Mouse (Mus musculus) adrenal gland, postnatal 36 days (tissue): ENCODE results near the gene Twnk. TPM values are rescaled to one million over a fixed set of nuclear protein-coding genes. Genes with fewer than 3 reads are reported as not detected.

Source experiments
- DNase-seq, 2 experiments: peaks; one replicate each; pipeline ENCODE4 v3.0.0; 2021; ENCODE audit warnings: mixed read lengths in 1 of 2
- long read RNA-seq, 2 experiments: library from polyadenylated mRNA; stranded (forward); transcript quantifications; one replicate each; pipeline ENCODE4 v2.0.0; 2021; ENCODE audit warnings: borderline sequencing depth in 2 of 2
- total RNA-seq, 2 experiments: library from RNA; stranded (reverse); gene quantifications; 2 replicates each; pipeline ENCODE4 v1.2.3; 2021

Gene Twnk
- 10 to 100 TPM; 30.8 to 33.0 TPM for total RNA-seq
- long read RNA-seq, experiment 1, transcript Twnk-201 (5 exons, 3,488 nt) = major isoform, 55 of 88 reads
- long read RNA-seq, experiment 1, partial matches to known transcripts = 4 of 88 reads
- long read RNA-seq, experiment 1, other reads (novel, unspliced or antisense) = 28 of 88 reads
- long read RNA-seq, experiment 2, transcript Twnk-201 (5 exons, 3,488 nt) = major isoform, 17 of 27 reads
- long read RNA-seq, experiment 2, partial matches to known transcripts = 1 of 27 reads
- long read RNA-seq, experiment 2, other reads (novel, unspliced or antisense) = 8 of 27 reads

GRCm38 (mm10) chr19:45005444-45005843 is at the start of gene Twnk:
Gene Twnk (plus strand): TSS chr19:45005663.
- peak; percentile 71 to 83 for DNase-seq

DNA sequence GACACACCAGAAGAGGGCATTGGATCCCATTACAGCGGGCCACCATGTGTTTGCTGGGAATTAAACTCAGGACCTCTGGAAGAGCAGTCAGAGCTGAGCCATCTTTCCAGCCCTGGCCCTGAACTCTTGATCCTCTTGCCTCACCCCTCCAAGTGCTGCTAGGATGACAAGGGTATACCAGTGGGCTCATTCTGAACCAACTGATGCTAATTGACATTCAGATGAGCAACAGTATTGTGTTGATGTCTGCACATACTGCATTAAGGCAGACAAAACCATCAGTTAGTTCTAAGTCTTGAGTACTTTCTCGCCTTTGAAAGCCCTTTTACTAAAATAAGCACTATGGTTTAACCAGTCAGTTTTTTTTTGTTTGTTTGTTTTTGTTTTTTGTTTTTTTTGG is 45.8 kb upstream of the Twnk start:
- DNase-seq = no peak

DNA sequence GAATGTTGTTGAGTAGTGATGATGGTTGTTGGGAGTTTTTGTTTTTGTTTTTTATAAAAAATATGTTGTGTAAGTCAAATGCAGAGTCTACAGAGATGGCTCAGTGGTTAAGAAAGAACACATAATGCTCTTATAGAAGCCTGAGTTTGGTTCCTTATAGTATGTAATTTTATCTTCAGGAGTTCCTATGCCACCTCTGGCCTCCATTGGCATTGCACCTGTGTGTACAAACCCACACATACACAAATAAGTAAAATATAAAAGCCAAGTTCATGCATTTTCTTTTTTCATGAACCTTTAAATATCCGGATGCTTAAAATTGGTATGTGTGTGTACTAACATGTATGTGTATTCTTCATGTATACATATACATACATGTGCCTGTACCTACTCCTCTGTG is 39.5 kb upstream of the Twnk start:
- DNase-seq = no peak

DNA sequence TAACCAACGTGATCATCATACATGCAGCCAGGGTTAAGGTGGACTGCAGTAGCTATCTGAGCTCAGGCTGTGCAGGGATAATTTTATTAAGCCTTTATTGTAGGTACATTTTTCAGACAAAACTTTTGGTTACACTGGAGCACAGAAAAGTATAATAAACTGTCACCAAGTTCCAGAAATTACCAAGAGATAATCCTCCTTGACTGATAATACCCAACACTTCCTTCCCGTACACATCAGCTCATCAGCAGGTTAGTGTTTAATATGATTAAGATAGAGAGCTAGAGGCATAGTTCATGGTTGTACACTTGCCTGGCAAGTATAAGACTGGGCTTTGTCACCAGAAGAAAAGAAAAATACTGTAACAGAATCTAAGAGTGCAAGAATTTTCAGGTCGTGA is 37.1 kb upstream of the Twnk start:
- no peak for DNase-seq

- DNase-seq = no peak
These were observed 28.8 kb upstream of the Twnk start for GRCm38 (mm10) chr19:44976636-44977035.

- DNase-seq = no peak
These were observed 28.3 kb upstream of the Twnk start for GRCm38 (mm10) chr19:44977148-44977547.

- no peak for DNase-seq
These were observed 24.7 kb upstream of the Twnk start for GRCm38 (mm10) chr19:44980787-44981186.

- DNase-seq = no peak
These were observed 22.9 kb upstream of the Twnk start for GRCm38 (mm10) chr19:44982477-44983115.

- no peak for DNase-seq
These were observed 22.1 kb upstream of the Twnk start for GRCm38 (mm10) chr19:44983366-44983765.

DNA sequence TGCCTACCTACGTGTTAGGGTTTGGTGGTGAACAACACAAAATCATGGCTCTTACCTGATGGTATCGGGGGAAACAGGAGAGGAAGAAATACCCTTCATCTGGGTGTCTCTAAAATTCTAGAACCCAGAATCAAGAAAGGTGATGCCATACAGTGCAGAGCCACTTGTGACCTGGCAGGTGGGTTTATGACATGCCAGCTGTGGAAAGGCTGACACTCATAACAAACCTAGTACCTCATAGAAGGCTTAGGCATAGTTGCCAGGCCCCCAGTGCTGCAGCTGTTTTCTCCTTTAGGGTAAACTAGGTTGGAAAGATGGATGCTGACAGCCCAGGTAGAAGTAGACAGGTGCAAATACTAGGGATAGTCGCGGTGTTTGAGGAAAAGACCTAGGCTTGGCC is 21.0 kb upstream of the Twnk start:
- DNase-seq = no peak

DNA sequence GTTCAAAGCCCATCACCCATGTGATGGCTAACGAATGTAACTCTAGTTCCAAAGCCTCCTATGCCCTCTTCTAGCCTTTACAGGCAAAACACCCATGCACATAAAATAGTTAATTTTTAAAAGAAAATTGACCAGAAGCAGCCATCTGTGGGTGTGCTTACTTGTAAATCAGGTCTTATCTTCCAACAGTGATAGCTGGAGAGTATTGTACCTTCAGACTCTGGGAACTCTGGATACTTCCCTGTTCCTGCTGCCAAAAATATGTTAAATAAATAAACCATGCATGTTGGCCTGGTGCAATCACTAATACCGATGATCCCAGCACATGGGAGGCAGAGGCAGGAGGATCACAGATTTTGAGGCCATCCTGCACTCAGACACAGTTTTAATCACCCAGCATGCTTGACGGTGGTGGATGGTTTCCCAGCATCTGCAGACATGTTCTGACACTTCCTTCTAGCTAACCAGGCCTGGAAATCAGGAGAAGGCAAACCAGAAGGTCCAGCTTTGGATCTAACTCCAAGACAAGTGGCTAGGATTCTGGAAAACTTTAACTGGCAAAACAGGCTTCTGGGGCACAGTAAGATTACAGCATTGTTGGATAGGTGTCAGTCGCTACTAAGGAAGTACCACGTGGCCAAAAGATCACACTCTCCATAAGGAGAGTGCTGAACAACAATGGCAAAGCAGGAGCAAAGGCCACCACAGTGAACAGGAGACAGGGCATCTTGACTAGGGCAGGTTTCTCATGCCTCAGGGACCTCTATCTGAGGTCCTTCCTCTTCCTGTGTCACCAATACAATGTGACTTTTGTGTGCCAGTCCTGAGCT is 20.1 kb upstream of the Twnk start:
- DNase-seq = no peak

GRCm38 (mm10) chr19:44987004-44987403 is 18.5 kb upstream of the Twnk start:
- DNase-seq = no peak

DNA sequence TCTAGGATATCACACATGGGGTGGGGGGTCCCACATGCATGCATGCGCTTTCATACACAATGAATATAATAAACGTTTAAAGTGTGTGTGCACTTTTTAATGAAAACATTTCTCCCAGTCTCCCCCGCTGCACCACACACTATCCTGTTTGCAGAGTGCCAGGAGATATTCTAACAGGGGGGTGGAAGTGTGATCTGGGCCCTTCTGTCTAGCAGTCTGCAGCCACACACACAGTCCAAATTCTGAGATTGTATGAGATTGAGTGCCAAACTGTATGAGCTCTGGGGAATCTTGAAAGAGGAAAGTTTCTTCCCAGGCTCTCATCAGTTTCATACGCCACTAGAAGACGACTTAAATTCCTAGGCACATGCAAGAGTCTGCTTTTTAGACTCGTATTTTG is 17.6 kb upstream of the Twnk start:
- no peak for DNase-seq

DNA sequence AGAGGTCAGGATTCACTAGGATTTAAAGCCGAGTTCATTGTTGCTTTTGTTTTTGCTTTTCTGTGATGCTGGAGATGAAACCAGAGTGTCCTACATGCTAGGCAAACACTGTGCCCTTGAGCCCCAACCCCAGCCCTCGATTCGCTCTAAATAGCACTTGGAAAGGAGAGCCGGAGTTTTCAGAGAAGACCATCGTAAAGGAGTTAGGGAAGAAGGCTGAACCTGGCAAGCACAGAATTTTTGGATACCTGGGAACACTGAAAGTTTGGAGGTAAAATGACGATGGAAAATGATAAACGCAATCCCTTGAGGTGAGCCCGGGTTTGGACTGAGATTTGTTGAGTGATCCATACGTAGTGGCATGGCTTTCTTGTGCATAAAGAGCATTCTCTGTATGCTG is 17.1 kb upstream of the Twnk start:
- no peak for DNase-seq

DNA sequence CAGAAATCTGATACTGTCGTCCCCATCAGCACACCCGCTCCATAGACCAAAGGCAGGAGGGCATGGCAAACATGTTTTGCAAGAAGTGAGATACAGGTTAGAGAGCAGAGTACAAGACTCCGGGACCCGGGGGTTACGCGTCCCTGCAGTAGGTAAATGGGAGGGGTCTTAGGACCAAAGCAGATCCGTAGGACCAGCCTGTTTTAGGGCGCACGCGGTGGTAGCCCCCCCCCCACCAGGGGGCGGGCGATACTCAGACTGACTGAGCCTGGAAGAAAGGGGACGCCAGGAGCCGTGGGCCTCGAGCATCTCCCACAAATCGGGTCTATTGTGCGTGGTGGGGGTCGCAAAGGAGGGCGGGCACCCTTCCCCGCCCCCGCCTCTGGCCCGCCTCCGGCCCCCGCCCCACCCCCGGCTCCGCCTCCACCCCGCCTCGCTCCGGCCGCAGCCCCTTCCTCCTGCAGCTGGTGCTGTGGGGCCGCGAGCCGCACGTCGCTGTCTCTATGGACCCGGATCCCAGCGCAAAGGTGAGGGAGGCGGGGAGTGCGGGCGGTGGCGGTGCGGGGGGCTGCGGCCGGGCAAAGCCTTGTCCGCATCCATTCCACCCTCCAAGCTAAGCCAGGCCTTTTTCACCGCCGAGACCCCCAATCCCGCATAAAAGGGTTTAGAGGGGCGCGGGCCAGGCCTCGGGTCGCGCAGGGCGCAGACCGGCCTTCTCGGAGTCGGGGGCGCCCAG is 16.5 kb upstream of the Twnk start, which contains the start of gene Sema4g:
Gene Sema4g, plus strand, starts transcription at position 271 of the 736 bp plus-strand sequence.
- DNase-seq = peak; percentile 44 to 67

- no peak for DNase-seq
These were observed 15.6 kb upstream of the Twnk start for GRCm38 (mm10) chr19:44989567-44990495.

GRCm38 (mm10) chr19:44991031-44991430 is 14.4 kb upstream of the Twnk start:
- DNase-seq = no peak

DNA sequence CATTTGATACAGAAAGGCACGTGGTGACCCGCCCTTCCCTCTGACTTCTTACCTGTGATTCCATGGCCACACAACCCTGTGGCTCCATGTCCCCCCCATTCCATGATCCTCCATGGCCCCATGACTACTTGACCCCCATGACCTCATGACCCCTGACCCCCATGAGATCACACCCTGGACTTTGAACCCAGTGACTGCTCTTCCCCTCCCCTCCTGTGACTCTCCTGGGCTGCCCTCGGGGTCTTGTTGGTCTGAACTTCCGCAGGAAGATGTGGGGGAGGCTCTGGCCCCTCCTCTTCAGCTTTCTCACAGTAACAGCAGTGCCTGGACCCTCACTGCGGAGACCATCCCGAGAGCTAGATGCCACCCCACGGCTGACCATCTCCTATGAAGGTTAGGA is 13.2 kb upstream of the Twnk start:
- no peak for DNase-seq

DNA sequence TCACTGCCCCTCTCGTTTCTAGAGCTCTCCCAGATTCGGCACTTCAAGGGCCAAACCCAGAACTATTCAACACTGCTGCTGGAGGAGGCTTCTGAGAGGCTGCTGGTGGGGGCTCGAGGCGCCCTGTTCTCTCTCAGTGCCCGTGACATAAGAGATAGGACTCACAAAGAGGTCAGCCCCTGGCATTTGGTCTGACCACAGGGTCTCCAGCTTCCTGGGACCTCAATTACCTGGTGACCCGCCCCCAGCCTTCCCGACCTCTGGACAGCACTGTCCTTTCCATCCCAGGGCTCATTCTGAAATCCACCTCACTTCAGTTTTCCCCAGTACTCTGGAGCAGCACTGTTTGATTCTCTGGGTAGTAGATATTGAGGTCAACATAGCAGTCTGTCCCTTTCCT is 12.8 kb upstream of the Twnk start:
- DNase-seq = no peak

DNA sequence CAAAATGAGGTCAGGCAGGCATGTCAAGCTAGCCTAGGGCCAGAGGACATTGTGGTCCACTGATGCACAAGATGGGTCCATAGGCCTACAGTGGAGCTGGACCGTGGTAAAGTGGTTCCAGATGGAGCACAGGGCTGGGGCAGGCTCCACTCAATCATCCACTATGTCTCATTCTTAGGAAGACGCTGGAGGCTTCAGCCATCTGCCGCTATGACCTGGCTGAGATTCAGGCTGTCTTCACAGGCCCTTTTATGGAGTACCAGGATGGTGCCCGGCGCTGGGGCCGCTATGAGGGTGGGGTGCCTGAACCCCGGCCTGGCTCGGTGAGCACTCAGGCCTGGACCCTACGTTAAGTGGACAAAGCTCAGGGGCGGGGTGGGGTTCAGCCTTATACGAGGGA is 7.7 kb upstream of the Twnk start:
- no peak for DNase-seq

DNA sequence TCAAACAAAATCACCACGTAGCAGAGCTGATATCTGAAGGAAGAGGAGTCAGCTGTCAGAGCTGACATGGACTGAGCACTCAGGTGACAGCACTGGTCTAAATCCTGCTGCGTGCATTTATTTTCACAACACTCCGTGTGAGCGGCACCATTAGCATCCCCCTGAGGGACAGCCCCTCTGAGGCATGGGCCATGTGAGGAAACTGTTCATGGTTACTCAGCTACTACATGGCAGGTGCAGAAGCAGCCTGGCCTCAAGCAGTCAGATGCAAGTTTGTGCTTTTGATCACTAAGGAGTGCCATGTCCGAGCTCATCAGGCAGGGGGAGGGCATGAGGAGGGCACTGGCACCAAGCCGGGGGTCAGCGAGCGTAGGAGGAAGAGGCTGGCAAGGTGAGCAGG is 5.8 kb upstream of the Twnk start:
- no peak for DNase-seq
